Mouse (Mus musculus): ENCODE measurements around the gene Retreg1. TPM values are rescaled to one million over a fixed set of nuclear protein-coding genes. Genes with fewer than 3 reads are reported as not detected.

Retreg1 gene
- polyA plus RNA-seq, 2 experiments = 0.75 to 1.6 TPM

DNA sequence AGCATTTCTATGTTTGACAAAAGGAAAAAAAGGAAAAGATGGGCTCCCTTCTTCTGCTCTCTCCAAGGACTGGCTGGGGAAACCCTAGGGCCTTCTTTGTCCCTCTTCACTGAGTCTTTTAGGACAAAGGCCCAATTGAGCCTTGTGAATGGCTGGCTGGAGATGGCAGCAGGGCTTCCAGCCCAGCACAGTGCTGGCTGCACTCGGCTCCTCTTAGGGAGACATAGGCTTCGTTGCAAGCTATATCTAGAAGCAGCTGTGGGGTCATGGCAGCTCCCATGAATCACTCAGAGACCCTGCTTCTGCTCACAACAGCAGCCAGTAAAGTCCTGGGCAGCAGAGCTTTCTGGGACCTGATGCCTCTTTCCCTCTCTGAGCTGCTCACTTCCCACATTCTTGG, 50.3 kb downstream of the Retreg1 start:
- ATAC-seq (ENCODE audit: insufficient read depth) (no peak), DNase-seq (ENCODE audit: low read depth in 3 of 3, low spot score in 3 of 3) (no peak)
- no peak overlapping the region for H3K4me3 ChIP-seq (ENCODE audit: insufficient read depth in 1 of 2, low read depth in 2 of 2, low read length in 2 of 2)
- H3K4me2 ChIP-seq (ENCODE audit: low read depth) = no peak overlapping the region
- TF ChIP-seq CTCF (IDR thresholded peaks at IDR 0.05; ENCODE audit: low read depth) (no peak), EP300 (IDR thresholded peaks at IDR 0.05; ENCODE audit: low read depth) (no peak)
- no peaks in the 10 kb centered on the region for H3K27me3 ChIP-seq (ENCODE audit: control insufficient read depth, insufficient read depth, low read length)
- H3K36me3 ChIP-seq (replicated peaks; ENCODE audit: control insufficient read depth, insufficient read depth, low read depth) = no peaks in the 10 kb centered on the region
- no peak overlapping the region for H3K9ac ChIP-seq (replicated peaks)
- H3K27ac ChIP-seq = no peak overlapping the region
- peaks cover 0 to 5% of the 10 kb centered on the region in 2 experiments; a peak in 1 of 4 replicates for H3K4me1 ChIP-seq (replicated peaks; ENCODE audit: control insufficient read depth in 2 of 2, insufficient read depth in 2 of 2, low read length in 1 of 2)
- no peaks in the 10 kb centered on the region for H3K9me3 ChIP-seq (ENCODE audit: control insufficient read depth, low read length)
- WGBS (ENCODE audit: insufficient replicate concordance) = 39% methylated on average over 2 of the region's 2 CpGs

DNA sequence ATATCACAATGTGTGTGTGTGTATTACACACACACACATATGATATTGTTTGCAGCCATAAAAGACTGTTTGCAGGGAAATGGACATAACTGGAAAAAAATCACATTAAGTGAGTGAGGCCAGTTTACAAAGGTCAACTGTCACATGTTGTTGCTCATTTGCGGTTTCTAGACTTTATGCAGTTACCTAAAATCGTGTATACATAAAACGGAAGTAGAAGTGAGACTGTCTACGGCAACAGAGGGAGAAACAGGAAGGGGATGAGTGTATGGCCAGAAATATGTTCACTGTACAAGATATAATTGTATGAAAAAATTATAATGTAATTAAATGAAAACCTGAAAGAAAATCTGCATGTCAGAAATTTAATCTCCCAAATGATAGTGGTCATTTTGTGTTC, 53.8 kb downstream of the Retreg1 start:
- ATAC-seq (ENCODE audit: insufficient read depth) = no peak
- TF ChIP-seq CTCF (IDR thresholded peaks at IDR 0.05; ENCODE audit: low read depth) = no peak
- no peak for TF ChIP-seq EP300 (IDR thresholded peaks at IDR 0.05; ENCODE audit: low read depth)
- no peak overlapping the region for H3K4me3 ChIP-seq (ENCODE audit: insufficient read depth in 1 of 2, low read depth in 2 of 2, low read length in 2 of 2)
- no peaks in the 10 kb centered on the region for H3K27me3 ChIP-seq (ENCODE audit: control insufficient read depth, insufficient read depth, low read length)
- 51% methylated on average over 4 of the region's 4 CpGs for WGBS (ENCODE audit: insufficient replicate concordance)
- H3K36me3 ChIP-seq (replicated peaks; ENCODE audit: control insufficient read depth, insufficient read depth, low read depth) = no peaks in the 10 kb centered on the region
- no peaks in the 10 kb centered on the region for H3K9me3 ChIP-seq (ENCODE audit: control insufficient read depth, low read length)
- DNase-seq (ENCODE audit: low read depth in 3 of 3, low spot score in 3 of 3) = no peak
- no peak overlapping the region for H3K4me2 ChIP-seq (ENCODE audit: low read depth)
- no peak overlapping the region for H3K9ac ChIP-seq (replicated peaks)
- no peak overlapping the region for H3K27ac ChIP-seq
- H3K4me1 ChIP-seq (replicated peaks; ENCODE audit: control insufficient read depth in 2 of 2, insufficient read depth in 2 of 2, low read length in 1 of 2) = no peaks in the 10 kb centered on the region

DNA sequence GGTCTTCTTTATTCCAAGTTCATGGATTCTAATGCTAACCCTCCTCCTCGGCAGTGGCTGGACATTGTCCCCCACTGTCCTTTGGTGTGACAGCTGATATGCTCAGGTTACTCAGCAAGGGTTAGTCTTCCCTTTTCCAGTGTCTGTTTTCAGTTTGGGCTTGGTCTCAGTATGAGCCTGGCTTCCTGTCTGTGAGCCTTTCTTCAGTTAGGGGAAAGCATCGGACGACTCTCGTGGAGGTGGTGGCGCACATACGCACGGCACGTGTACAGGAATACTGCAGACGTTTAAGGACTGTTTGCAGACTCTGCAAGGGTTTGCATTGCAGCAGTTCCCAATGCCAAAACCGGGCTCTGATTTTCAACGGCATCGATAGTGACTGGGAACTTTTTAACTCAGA, 54.6 kb downstream of the Retreg1 start:
- no peak for ATAC-seq (ENCODE audit: insufficient read depth)
- TF ChIP-seq CTCF (IDR thresholded peaks at IDR 0.05; ENCODE audit: low read depth) (no peak), EP300 (IDR thresholded peaks at IDR 0.05; ENCODE audit: low read depth) (no peak)

DNA sequence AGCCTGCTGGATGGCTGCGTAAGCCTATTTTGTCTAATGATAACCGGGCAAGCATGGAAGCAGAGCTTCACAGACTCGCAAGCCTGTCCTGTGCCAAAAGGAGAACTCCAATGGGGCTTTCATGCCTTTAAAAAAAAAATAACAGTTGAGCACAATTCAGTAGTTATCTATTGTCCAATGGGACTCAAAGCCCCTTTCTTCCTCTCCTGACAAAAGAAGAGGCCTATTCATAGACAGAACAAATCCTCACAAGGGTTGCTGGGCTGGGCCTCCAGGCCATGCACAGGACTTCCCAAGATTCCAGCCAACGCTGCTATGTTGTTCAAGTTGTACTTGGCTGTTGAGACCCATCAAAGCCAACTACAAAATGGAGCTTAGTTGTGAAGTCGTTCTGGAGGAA, 56.0 kb downstream of the Retreg1 start:
- Histone ChIP-seq H3K9ac (replicated peaks) (no peak overlapping the region), H3K9me3 (ENCODE audit: control insufficient read depth, low read length) (no peaks in the 10 kb centered on the region), H3K27ac (no peak overlapping the region), H3K4me1 (replicated peaks; ENCODE audit: control insufficient read depth in 2 of 2, insufficient read depth in 2 of 2, low read length in 1 of 2) (no peaks in the 10 kb centered on the region), H3K27me3 (ENCODE audit: control insufficient read depth, insufficient read depth, low read length) (no peaks in the 10 kb centered on the region), H3K4me2 (ENCODE audit: low read depth) (no peak overlapping the region), H3K4me3 (ENCODE audit: insufficient read depth in 1 of 2, low read depth in 2 of 2, low read length in 2 of 2) (no peak overlapping the region), H3K36me3 (replicated peaks; ENCODE audit: control insufficient read depth, insufficient read depth, low read depth) (no peaks in the 10 kb centered on the region)
- no peak for TF ChIP-seq CTCF (IDR thresholded peaks at IDR 0.05; ENCODE audit: low read depth)
- TF ChIP-seq EP300 (IDR thresholded peaks at IDR 0.05; ENCODE audit: low read depth) = no peak
- WGBS (ENCODE audit: insufficient replicate concordance) = 69% methylated on average over 5 of the region's 5 CpGs
- no peak for ATAC-seq (ENCODE audit: insufficient read depth)
- no peak for DNase-seq (ENCODE audit: low read depth in 3 of 3, low spot score in 3 of 3)

More for the DNA sequence above, 54.6 kb downstream of the Retreg1 start:
- H3K9ac ChIP-seq (replicated peaks) = no peak overlapping the region
- H3K4me2 ChIP-seq (ENCODE audit: low read depth) = no peak overlapping the region
- no peaks in the 10 kb centered on the region for H3K4me1 ChIP-seq (replicated peaks; ENCODE audit: control insufficient read depth in 2 of 2, insufficient read depth in 2 of 2, low read length in 1 of 2)
- no peak overlapping the region for H3K4me3 ChIP-seq (ENCODE audit: insufficient read depth in 1 of 2, low read depth in 2 of 2, low read length in 2 of 2)
- 51% methylated on average over 12 of the region's 12 CpGs for WGBS (ENCODE audit: insufficient replicate concordance)
- no peaks in the 10 kb centered on the region for H3K9me3 ChIP-seq (ENCODE audit: control insufficient read depth, low read length)
- no peaks in the 10 kb centered on the region for H3K36me3 ChIP-seq (replicated peaks; ENCODE audit: control insufficient read depth, insufficient read depth, low read depth)
- no peak overlapping the region for H3K27ac ChIP-seq
- no peak for DNase-seq (ENCODE audit: low read depth in 3 of 3, low spot score in 3 of 3)
- H3K27me3 ChIP-seq (ENCODE audit: control insufficient read depth, insufficient read depth, low read length) = no peaks in the 10 kb centered on the region

DNA sequence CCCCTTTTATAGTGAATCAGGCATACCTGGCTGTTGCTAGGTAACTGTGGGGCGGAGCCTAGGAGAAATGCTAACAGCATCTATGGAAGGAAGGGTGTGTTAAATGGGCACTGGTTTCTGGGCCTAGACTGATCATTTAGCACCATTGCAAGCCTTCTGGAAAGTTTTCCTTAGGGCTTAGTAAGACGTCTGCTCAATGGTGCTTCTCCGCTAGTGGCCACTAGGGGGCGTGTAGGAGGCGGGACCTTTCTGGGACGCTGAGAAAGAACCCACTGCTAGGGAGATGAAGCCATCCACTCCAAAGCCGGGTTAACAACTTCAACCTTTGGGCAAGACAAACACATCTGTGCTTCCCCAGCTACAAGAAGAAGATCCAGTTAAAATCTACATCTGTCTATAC, 57.6 kb downstream of the Retreg1 start:
- no peak for ATAC-seq (ENCODE audit: insufficient read depth)
- Histone ChIP-seq H3K9ac (replicated peaks) (no peak overlapping the region), H3K27me3 (ENCODE audit: control insufficient read depth, insufficient read depth, low read length) (no peaks in the 10 kb centered on the region), H3K36me3 (replicated peaks; ENCODE audit: control insufficient read depth, insufficient read depth, low read depth) (no peaks in the 10 kb centered on the region), H3K4me2 (ENCODE audit: low read depth) (no peak overlapping the region), H3K27ac (no peak overlapping the region), H3K4me3 (ENCODE audit: insufficient read depth in 1 of 2, low read depth in 2 of 2, low read length in 2 of 2) (no peak overlapping the region), H3K4me1 (replicated peaks; ENCODE audit: control insufficient read depth in 2 of 2, insufficient read depth in 2 of 2, low read length in 1 of 2) (no peaks in the 10 kb centered on the region), H3K9me3 (ENCODE audit: control insufficient read depth, low read length) (no peaks in the 10 kb centered on the region)
- no peak for DNase-seq (ENCODE audit: low read depth in 3 of 3, low spot score in 3 of 3)
- WGBS (ENCODE audit: insufficient replicate concordance) = 8% methylated on average over 7 of the region's 7 CpGs
- TF ChIP-seq EP300 (IDR thresholded peaks at IDR 0.05; ENCODE audit: low read depth) (no peak), CTCF (IDR thresholded peaks at IDR 0.05; ENCODE audit: low read depth) (peak; percentile 87)

All from liver, embryonic 14.5 days (tissue).